Mouse (Mus musculus) left cerebral cortex, adult 2 months (tissue): Measurements from ENCODE around the gene Msh5. TPM values are rescaled to one million over a fixed set of nuclear protein-coding genes. Genes with fewer than 3 reads are reported as not detected.

ENCODE experiments used
- DNase-seq, 2 experiments: peaks; one replicate each; pipeline ENCODE4 v3.0.0; 2021 to 2022; ENCODE audit warnings: low spot score in 2 of 2, mixed read lengths in 1 of 2; ENCODE audit errors: extremely low spot score in 1 of 2
- H3K27ac ChIP-seq: fragments of 200-600 bp; 2 replicates; pipeline ENCODE4 v1.8.1; 2022
- H3K4me3 ChIP-seq: fragments of 200-600 bp; 2 replicates; pipeline ENCODE4 v1.8.1; 2022
- CTCF ChIP-seq: fragments of 200-600 bp; IDR thresholded peaks from 2 replicates; pipeline ENCODE4 v1.8.1; 2022; ENCODE audit warnings: antibody characterized with exemption, mild to moderate bottlenecking, moderate library complexity
- intact Hi-C: fragments of 180-260 bp; cut with DNase I; formaldehyde crosslinking; loops from one replicate; pipeline ENCODE4 v1.15.1; 2025
- total RNA-seq, 2 experiments: library from RNA; stranded (reverse); gene quantifications; 2 replicates each; pipeline ENCODE4 v1.2.3; 2021

Msh5 gene
- total RNA-seq, 2 experiments from 2014 or later = 0.27 to 0.56 TPM

DNA sequence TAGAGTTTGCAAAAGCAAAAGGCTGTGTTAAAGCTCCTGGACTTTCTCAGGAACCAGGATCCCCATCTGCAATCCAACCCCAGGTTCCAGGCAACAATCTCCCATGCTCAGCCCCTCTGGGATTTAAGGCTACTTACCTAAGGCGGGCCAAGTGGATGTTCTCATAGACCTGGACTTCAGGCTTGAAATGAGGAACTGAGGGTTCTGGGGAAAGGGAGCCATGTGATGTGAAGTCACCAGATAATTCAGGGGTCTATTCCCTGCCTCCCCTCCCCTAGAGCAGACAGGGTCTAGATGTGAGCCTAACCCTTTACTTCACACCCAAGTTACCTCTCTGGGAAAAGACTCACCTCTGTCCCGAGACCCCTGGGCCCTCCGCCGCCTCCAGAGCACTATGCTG is 34.2 kb upstream of the Msh5 start:
- TF ChIP-seq CTCF = no peak
- Histone ChIP-seq H3K4me3 (no peak overlapping the region), H3K27ac (0 out of 2 replicates have a peak overlapping the region, but pooled peaks have one; percentile 19)
- intact Hi-C loops = no loop called here
- DNase-seq = no peak

DNA sequence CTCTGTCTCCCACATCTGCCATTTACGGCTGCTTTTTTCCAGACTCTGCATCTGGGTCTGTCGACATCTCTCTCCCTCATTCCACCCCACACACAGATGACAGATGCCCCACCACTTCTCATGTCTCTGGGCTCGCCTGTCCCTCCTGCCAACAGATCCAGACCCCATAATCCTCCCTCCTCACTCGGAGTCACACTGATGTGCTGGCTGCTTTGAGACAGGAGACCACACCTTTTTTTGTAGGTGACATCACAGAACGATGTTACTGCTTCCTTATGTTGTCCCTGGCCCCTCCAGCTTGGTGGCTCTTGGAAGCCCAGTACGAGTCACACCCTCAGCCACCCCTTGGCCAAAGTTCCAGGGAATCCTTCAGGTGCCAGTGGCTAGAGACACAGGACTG is 33.7 kb upstream of the Msh5 start:
- no peak for DNase-seq
- Histone ChIP-seq H3K4me3 (no peak overlapping the region), H3K27ac (no peak overlapping the region)
- TF ChIP-seq CTCF = no peak
- intact Hi-C loops = no loop called here

DNA sequence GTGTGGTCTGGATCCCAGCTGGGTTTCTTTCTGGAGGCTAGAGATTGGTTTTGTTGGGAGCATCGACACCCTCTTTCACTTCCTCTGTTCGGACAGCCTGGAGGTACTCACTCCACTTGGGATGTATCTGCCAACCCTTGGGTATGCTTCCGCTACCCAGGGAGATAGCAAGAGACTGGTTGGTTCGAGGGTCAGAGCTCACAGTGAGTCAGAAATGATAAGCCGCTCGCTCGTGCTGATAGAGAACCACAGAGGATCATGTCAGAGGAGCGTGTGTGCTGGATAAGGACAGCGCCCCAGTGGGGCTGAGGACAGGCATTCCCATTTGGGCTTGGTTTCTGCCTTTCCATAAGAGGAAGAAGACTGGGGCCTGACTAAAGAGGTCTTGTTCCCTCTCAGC is 33.2 kb upstream of the Msh5 start:
- no peak for TF ChIP-seq CTCF

DNA sequence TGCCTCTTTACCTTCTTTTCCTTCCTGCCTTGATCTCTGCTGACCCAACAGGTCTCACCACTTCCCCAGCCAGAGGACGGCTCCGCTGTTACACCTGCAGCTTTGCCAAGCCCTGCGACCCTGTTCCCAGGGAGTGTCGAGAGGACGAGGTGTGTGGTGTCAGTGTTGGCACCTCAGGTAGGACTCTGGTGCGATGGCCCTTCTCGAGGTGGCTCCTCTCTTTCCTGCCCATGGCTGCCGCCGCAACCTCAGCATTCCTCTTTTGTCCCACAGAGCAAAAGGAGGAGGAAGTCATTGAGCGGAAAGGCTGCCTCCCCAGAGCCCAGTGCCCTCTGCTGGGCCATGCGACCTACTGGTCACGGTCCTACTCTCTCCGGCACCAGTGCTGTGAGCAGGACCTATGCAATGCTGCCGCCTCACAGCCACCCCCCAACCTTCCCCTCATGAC is 31.3 kb upstream of the Msh5 start, which contains the start of gene Ly6g6d:
Gene Ly6g6d (minus strand): TSS at position 280 of the 448 bp plus-strand sequence.
- TF ChIP-seq CTCF = peak; percentile 45
- no peak for DNase-seq
- intact Hi-C loops = no loop called here
- Histone ChIP-seq H3K4me3 (peak within 1 kb of the TSS; percentile 22), H3K27ac (peak within 1 kb of the TSS; percentile 11; the same call in 1 of the 2 replicates)

More for the DNA sequence above, 33.2 kb upstream of the Msh5 start:
- DNase-seq = no peak
- intact Hi-C loops = no loop called here
- no peak overlapping the region for H3K27ac ChIP-seq
- H3K4me3 ChIP-seq = no peak overlapping the region

DNA sequence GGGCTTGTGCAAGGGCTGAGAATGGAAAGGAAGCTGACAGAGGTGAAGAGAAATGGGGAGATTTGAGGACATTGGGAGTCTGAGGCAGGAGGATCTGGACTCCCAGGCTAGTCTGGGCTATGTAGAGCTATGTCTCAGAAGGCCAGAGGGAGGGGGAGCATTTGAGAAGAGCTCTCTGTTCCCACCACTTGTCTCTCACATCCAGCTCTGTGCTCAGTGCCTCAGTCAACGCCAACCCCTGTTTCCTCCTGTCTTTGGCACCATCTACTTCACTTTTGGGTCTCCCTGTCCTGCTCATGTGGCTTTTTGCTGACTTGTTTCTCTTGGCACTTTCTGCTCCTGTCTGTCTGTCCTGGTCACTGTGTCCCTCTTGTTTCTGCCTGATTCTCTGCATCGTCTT is 30.7 kb upstream of the Msh5 start:
- no peak for TF ChIP-seq CTCF
- Histone ChIP-seq H3K27ac (no peak overlapping the region; the same call in 1 of the 2 replicates), H3K4me3 (peak overlapping the region; percentile 22)
- DNase-seq = no peak
- intact Hi-C loops = no loop called here

DNA sequence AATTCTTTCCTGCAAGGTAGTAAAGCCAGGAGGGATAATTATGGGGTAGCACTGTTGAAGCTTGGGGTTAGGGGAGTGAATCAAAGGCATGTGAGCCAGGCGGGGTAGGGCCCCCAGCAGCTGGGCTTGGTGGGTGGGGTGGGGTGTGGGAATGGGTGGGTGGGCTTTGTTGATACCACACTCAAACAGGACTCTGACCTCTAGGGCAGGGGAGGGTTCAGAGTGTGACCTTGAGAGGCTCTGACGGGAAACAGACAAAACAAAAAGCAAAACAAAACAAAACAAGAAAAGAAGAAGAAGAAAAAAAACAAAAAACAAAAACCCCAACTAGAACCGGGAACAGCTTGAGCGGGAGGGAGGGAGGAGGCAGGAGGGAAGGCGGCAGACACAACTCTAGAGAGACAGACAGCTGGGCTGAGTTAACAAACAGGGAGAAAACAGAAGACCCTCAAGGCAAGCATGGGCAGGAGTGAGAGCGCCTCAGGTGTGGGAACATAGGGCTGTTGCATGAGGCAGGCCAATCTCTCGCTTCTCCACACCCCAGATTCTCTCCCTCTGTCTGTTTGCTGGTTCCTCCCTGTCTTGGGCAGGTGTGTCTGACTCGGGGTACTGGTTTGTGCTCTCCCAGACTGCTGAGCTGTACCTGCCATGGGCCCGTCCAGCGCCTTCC is 30.1 kb upstream of the Msh5 start, which contains the start of gene Ly6g6e:
Gene Ly6g6e (plus strand): TSS at position 396 of the 670 bp plus-strand sequence.
- H3K4me3 ChIP-seq = peak within 1 kb of the TSS; percentile 22
- no peak for TF ChIP-seq CTCF
- H3K27ac ChIP-seq = peak within 1 kb of the TSS; percentile 11; the same call in 1 of the 2 replicates
- intact Hi-C loops = no loop called here
- DNase-seq = no peak

DNA sequence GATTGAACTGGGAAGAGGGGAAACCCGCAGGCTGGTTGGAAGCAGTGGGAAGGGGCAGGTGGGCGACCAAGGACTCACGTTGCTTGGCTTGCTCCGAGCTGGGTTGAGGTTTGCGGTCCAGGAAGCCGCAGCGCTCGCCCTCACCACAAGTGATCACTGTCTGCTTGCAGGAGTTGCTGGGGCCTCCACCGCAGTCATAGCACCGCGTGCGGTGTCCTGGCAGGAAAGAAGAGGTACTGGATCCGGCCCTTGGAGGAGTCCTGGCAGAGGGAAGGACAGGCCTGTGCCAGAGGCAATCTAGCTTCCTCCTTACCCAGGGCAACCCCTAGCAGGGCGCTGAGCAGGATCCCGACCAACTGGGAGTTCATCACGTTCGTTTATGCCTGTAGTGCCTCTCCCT is 27.6 kb upstream of the Msh5 start:
- intact Hi-C loops = no loop called here
- Histone ChIP-seq H3K27ac (no peak overlapping the region), H3K4me3 (no peak overlapping the region)
- no peak for TF ChIP-seq CTCF
- no peak for DNase-seq

DNA sequence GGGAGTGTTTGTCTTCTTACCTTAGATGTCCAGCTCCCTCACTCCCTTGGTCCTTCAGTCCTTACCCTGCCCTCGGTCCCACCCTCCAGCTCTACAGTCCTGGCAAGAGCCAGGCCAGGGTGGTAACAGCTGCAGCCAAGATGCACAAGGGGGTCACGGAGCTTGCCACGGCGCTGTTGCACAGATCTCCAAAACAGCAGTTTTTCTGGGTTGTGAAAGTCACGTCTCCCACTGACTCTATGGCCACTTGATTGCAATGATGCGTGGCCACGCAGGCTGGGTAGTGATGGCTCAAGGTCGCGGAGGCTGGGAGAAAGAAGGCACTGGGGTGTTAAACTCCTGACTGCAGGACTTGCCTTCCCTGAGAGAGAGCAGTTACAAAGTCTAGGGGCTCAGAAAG is 24.9 kb upstream of the Msh5 start:
- no peak for DNase-seq
- intact Hi-C loops = no loop called here
- Histone ChIP-seq H3K27ac (no peak overlapping the region), H3K4me3 (no peak overlapping the region)
- no peak for TF ChIP-seq CTCF

DNA sequence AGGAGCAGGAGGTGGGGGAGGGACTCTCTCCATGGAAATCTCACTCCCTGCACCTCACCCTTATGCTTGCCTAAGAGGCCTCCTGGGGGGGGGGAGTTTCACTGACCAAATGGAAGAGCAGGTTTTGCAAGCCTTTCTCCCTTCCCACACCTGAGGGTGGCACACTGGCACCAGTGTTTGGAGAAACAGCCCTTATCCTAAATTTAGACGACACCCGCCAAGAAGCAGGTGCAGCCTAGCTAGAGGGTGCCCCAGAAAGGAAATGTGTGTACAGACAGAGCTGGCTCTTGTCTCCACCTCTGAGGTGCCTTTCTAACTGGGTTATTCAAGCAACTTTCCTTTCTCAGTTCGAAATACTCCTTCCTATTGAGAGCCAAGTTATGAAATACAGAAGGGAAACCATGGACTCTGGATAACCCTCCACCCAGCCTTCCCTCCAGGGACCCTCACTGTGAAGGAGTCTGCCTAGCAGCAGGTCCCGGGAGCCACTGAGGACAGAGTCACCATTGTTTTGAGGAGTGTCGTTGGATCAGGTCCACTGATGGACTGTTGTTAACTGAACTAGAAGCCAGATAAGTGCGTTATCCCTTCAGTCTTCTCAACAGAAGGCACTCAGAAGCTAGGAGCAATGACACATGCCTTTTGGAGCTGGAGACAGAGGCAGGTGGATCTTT is 24.1 kb upstream of the Msh5 start:
- no peak for DNase-seq
- no peak overlapping the region for H3K27ac ChIP-seq
- intact Hi-C loops = no loop called here
- TF ChIP-seq CTCF = no peak; the same call in 1 of the 2 replicates
- no peak overlapping the region for H3K4me3 ChIP-seq

DNA sequence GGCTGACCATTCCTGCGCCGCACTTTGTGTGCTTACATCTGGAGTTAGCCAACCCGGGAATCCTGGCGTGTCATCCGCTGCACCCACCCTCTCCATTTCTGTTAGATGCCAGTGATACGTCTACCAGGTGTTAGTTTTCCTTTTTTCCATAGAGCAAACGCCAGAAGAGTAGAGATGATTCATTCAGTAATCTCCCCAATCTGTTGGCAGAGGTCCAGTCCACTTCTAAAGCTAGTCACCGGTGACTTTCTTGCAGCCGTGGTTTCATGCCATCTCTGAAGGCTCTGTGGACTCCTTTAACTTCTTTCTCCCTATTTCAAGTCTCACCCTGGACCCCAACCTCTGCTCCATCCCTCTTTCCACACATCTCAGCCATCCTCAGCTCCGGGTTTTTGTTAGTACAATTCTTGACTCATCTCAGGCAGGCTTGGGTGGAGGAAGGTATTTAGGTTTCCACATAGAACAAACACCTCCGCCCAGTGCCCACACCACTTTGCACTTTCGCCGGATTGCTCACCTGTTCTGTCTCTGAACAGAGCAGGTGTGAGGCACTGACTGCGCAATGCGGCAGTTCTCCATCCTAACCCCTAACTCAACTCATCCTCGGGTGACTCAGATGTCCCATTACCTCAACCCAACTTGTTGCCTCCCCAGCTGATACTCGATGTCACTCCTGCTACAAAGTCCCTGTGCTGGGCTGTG is 21.8 kb upstream of the Msh5 start:
- no peak overlapping the region for H3K4me3 ChIP-seq
- intact Hi-C loops = no loop called here
- H3K27ac ChIP-seq = no peak overlapping the region
- no peak for DNase-seq
- TF ChIP-seq CTCF = no peak

DNA sequence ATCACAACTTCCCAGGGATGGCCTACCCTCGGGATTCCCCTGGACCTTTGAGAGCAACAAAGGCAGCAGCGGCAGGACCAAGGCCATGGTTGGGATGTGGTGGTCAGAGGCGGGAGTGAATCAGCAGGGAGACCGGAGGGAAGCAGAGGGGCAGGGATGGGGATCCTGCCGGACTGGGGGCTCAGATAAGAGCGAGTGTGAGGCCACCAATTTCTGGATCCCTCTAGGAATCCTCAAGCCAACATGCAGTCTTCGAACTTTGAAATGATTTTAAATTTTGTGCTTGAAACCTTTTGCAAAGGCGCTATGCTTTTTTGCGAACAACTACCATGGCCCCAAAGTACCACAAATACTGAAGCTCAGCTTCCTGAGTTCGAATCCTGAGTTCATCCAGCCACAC is 19.5 kb upstream of the Msh5 start, which contains the start of gene Mpig6b:
Gene Mpig6b (minus strand): TSS at position 101 of the 400 bp plus-strand sequence.
- Histone ChIP-seq H3K4me3 (no peak within 1 kb of the TSS), H3K27ac (no peak within 1 kb of the TSS)
- no peak for DNase-seq
- no peak for TF ChIP-seq CTCF
- intact Hi-C loops = no loop called here
